Mouse (Mus musculus): ENCODE measurements around the gene Usp13.

The Usp13 gene

DNA sequence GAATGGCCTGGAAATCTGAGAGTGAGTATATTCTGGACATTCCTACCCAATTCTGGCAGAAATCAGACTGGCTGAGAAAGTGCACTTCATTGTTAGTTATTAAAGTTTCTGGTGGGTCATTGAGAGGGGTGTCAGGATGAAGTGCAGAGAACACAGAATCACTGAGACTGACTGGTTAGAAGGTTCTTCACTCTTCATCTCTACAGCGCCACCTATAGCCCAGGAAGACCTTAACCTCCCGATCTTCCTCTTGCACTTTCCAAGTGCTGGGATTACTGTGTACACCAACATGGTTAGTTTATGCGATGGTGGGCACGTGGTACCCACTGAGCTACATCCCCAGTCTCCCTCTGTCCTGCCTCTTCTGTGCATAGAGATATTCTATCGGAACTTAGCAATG lies 130.1 kb downstream of the Usp13 start:
- no peak for DNase-seq

GRCm38 (mm10) chr3:32951382-32951781 lies 134.0 kb downstream of the Usp13 start:
- no peak for DNase-seq

GRCm38 (mm10) chr3:32961494-32961893 lies 144.1 kb downstream of the Usp13 start:
- DNase-seq: no peak

GRCm38 (mm10) chr3:32965528-32965927 lies 148.2 kb downstream of the Usp13 start:
- DNase-seq: no peak

GRCm38 (mm10) chr3:32968671-32969425 lies 151.5 kb downstream of the Usp13 start:
- no peak for DNase-seq

GRCm38 (mm10) chr3:32970257-32970656 lies 152.9 kb downstream of the Usp13 start:
- DNase-seq: no peak

GRCm38 (mm10) chr3:32979238-32979637 lies 161.9 kb downstream of the Usp13 start:
- DNase-seq: no peak

DNA sequence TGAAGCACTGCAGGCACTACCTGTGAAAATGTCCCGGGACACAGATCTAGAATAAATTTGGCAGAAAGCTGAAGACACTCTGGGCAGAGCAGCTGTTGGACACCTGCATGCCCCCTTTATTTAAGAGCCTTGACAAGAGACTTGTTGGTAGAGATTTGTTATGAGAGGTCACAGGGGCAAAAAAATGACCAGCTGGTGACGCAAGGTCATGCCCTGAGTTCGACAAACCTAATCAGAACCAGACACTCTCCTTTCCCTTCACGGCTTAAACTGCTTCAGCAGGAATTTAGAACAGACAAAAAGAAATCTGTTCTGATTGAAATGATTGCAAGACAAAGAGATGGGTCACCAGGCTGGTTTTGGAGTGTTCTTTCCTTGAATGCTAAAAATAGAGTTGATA lies 162.6 kb downstream of the Usp13 start:
- no peak for DNase-seq

- no peak for DNase-seq
Observed at GRCm38 (mm10) chr3:32985141-32985540, 167.8 kb downstream of the Usp13 start.

All from thymus, postnatal 14 days (tissue).